ENCODE assay signal across 8 mouse cellular contexts in the genomic region with DNA sequence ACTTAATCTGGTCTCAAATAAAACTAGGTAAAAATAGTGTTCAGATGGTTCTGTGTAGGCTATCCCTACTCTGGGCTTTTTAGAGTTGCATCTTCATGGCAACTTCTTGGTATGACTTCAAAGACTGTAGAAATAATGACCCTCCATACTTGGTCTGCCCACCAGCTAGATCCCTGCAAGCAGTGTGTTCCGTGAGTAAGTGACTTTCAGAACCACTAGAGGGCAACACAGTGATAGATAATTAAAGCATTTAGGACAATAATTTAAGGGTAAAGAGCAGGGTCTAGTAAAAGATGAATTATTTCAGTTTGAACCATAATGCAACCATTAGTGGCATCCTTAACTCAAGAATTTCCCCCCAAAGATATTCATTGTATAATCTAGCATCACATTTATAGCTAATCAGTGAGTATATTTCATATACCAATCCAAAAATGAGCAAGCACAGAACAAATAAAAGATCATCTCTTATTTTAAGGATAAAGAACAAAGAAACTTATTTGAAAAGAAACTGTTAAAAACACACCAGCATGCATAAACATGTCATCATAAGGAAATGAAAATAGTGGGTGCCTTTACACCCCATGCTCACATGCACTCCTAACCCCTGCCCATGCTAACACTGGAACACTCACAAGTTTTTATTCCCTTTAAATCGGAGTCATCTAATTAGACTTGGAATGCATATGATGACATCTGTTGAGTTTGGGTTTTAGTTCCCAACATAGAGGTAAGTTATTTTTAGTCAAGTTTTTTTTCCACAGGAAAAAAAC. TPM values are rescaled to one million over a fixed set of nuclear protein-coding genes. Genes with fewer than 3 reads are reported as not detected.
DNase-seq lines count a peak whose midpoint lies in the region; ATAC-seq and TF ChIP-seq lines count a peak whose summit lies in the region.

No protein-coding gene starts in this region.

- no peak for ATAC-seq in embryonic facial prominence, embryonic 11.5 days (replicated peaks; ENCODE audit: insufficient number of reproducible peaks, low FRiP score, low TSS enrichment, low read depth)
- ATAC-seq in megakaryocyte, adult 5-6 weeks (ENCODE audit: poor library complexity, severe bottlenecking), result peak; percentile 49; the same call in 1 of the 2 replicates
- ATAC-seq in activated CD4-positive, CD25-positive, alpha-beta regulatory T cell, adult 4 months, result no peak

- H3K4me1 ChIP-seq in embryonic facial prominence, embryonic 11.5 days (ENCODE audit: control insufficient read depth, insufficient read depth, low read length), result no peaks in the 10 kb centered on the region
- no peaks in the 10 kb centered on the region for H3K4me1 ChIP-seq in embryonic facial prominence, embryonic 10.5 days
- H3K4me1 ChIP-seq in liver, adult 2 months (ENCODE audit: control insufficient read depth, insufficient read depth, low read length), result peaks cover 5% of the 10 kb centered on the region
- H3K4me1 ChIP-seq in brown adipose tissue, adult 24 weeks (ENCODE audit: control insufficient read depth, insufficient read depth, insufficient read length, low read length), result peaks cover 5% of the 10 kb centered on the region

- H3K79me2 ChIP-seq in liver, adult 2 months (ENCODE audit: control insufficient read depth, insufficient read depth, low read length), result no peaks in the 10 kb centered on the region

- H3K27me3 ChIP-seq in embryonic facial prominence, embryonic 11.5 days (ENCODE audit: control insufficient read depth, insufficient read depth, low read length), result no peaks in the 10 kb centered on the region
- H3K27me3 ChIP-seq in embryonic facial prominence, embryonic 10.5 days (replicated peaks; ENCODE audit: low read depth, poor library complexity, severe bottlenecking), result no peaks in the 10 kb centered on the region
- no peaks in the 10 kb centered on the region for H3K27me3 ChIP-seq in liver, adult 2 months (ENCODE audit: control insufficient read depth, insufficient read depth, low read length)

- H3K4me2 ChIP-seq in embryonic facial prominence, embryonic 11.5 days (ENCODE audit: low read depth, low read length), result no peak overlapping the region

- no peaks in the 10 kb centered on the region for H3K36me3 ChIP-seq in embryonic facial prominence, embryonic 11.5 days (replicated peaks; ENCODE audit: control insufficient read depth, insufficient read depth, low read depth, low read length)
- H3K36me3 ChIP-seq in embryonic facial prominence, embryonic 10.5 days (replicated peaks), result peaks cover 12% of the 10 kb centered on the region
- peaks cover 6% of the 10 kb centered on the region; the same call in 1 of the 2 replicates for H3K36me3 ChIP-seq in liver, adult 2 months (ENCODE audit: control insufficient read depth, insufficient read depth, low read length)

- no peak for TF ChIP-seq POLR2A in liver, adult 2 months (IDR thresholded peaks at IDR 0.05; ENCODE audit: extremely low read depth, insufficient read depth, low read length)

- no peak overlapping the region for H3K9ac ChIP-seq in embryonic facial prominence, embryonic 11.5 days (replicated peaks; ENCODE audit: low read length)
- H3K9ac ChIP-seq in liver, adult 2 months (ENCODE audit: low read depth, low read length), result no peak overlapping the region

- no peaks in the 10 kb centered on the region for H3K9me3 ChIP-seq in embryonic facial prominence, embryonic 11.5 days (replicated peaks; ENCODE audit: control insufficient read depth, low read length)
- H3K9me3 ChIP-seq in embryonic facial prominence, embryonic 10.5 days, result no peaks in the 10 kb centered on the region

- 51% methylated on average over 2 of the region's 2 CpGs for WGBS in embryonic facial prominence, embryonic 11.5 days
- WGBS in embryonic facial prominence, embryonic 10.5 days, result 63% methylated on average over 2 of the region's 2 CpGs
- WGBS in liver, adult 2 months, result 55% methylated on average over 2 of the region's 2 CpGs

- H3K4me3 ChIP-seq in embryonic facial prominence, embryonic 11.5 days (ENCODE audit: low read depth, low read length), result no peak overlapping the region
- H3K4me3 ChIP-seq in embryonic facial prominence, embryonic 10.5 days, result no peak overlapping the region
- no peak overlapping the region for H3K4me3 ChIP-seq in liver, adult 2 months (ENCODE audit: insufficient read depth, low read depth, low read length)
- H3K4me3 ChIP-seq in brown adipose tissue, adult 24 weeks (ENCODE audit: insufficient read depth, low read depth, low read length), result no peak overlapping the region

- no peak overlapping the region for H3K27ac ChIP-seq in embryonic facial prominence, embryonic 11.5 days (replicated peaks; ENCODE audit: low read depth, low read length)
- H3K27ac ChIP-seq in embryonic facial prominence, embryonic 10.5 days (replicated peaks), result no peak overlapping the region
- no peak overlapping the region for H3K27ac ChIP-seq in liver, adult 2 months (replicated peaks; ENCODE audit: insufficient read depth, low read depth, low read length)
- H3K27ac ChIP-seq in brown adipose tissue, adult 24 weeks (replicated peaks; ENCODE audit: low read depth, low read length), result peak overlapping the region; percentile 80

- peak; percentile 30 for TF ChIP-seq CTCF in liver, adult 2 months (IDR thresholded peaks at IDR 0.05; ENCODE audit: low read depth, low read length)

- peak; percentile 68 for DNase-seq in embryonic facial prominence, embryonic 11.5 days (ENCODE audit: low spot score)
- DNase-seq in embryonic facial prominence, embryonic 10.5 days (ENCODE audit: low spot score), result no peak
- peak; percentile 42 for DNase-seq in liver, adult 2 months (ENCODE audit: extremely low read depth, low read depth, low spot score)
- DNase-seq in liver, result no peak
- no peak for DNase-seq in ovary, postnatal 14 days (ENCODE audit: low spot score)

RNA-seq across cellular contexts. Expression of a gene that starts 21.0 kb away (rescaled TPM):
- polyA plus RNA-seq in embryonic facial prominence, embryonic 11.5 days (2014; fragmentation: Nextera tagmentation; extraction: Ambion mirVana), result 11.8 and 12.7 TPM in 2 replicates
- polyA plus RNA-seq in embryonic facial prominence, embryonic 10.5 days (2016; fragmentation: Nextera tagmentation; extraction: Ambion mirVana), result 14.0 and 14.3 TPM in 2 replicates
- 9.5 and 9.6 TPM in 2 replicates for total RNA-seq in liver, adult 2 months (2014; rRNA removed)
- polyA plus RNA-seq in liver, adult 2 months (2012; rRNA removed), result 8.3 and 8.5 TPM in 2 replicates
- polyA plus RNA-seq in brown adipose tissue, adult 24 weeks (2012; ENCODE audit: insufficient read depth, insufficient read length, missing spikeins), result 3.2 and 3.9 TPM in 2 replicates
- total RNA-seq in megakaryocyte, adult 5-6 weeks (2015), result 2.6 and 2.7 TPM in 2 replicates
- total RNA-seq in megakaryocyte, adult 5-6 weeks (2017), result 3.2 and 4.8 TPM in 2 replicates
- 1 to 10 TPM; 5.1 to 8.8 TPM for polyA plus RNA-seq in activated CD4-positive, CD25-positive, alpha-beta regulatory T cell, adult 4 months (2017; shearing (Covaris generic))

Comparison
In these comparisons a context has a peak if more than half of its experiments do, and no peak if none do; other contexts are left out.
1. DNase-seq: peak in embryonic facial prominence, embryonic 11.5 days (single experiment) and liver, adult 2 months (single experiment); none in embryonic facial prominence, embryonic 10.5 days (single experiment), liver (single experiment) and ovary, postnatal 14 days (single experiment).